Mouse (Mus musculus) intestine, postnatal 0 days (tissue): ENCODE data around the gene Elmo1. TPM values are rescaled to one million over a fixed set of nuclear protein-coding genes. Genes with fewer than 3 reads are reported as not detected.

Experiments used
- ATAC-seq: fragments of 200-750 bp; cut with Nextera tagmentation; 2 replicates; pipeline ENCODE4 v1.8.0; 2017; ENCODE audit warnings: mild to moderate bottlenecking, moderate TSS enrichment, moderate library complexity
- H3K27ac ChIP-seq: fragments of 300-500 bp; sonication (generic); 2 replicates; pipeline ENCODE4 v1.5.1; 2014; ENCODE audit warnings: mild to moderate bottlenecking, low read depth, low read length, moderate library complexity
- H3K27me3 ChIP-seq: fragments of 300-500 bp; sonication (generic); replicated peaks from 2 replicates; pipeline ENCODE4 v1.6.1; 2014; ENCODE audit warnings: low read length, mixed read lengths; ENCODE audit not compliant: control insufficient read depth, insufficient read depth
- H3K36me3 ChIP-seq: fragments of 300-500 bp; sonication (generic); 2 replicates; pipeline ENCODE4 v1.6.1; 2014; ENCODE audit warnings: mild to moderate bottlenecking, moderate library complexity; ENCODE audit not compliant: control insufficient read depth, insufficient read depth
- H3K4me1 ChIP-seq: fragments of 300-500 bp; sonication (generic); replicated peaks from 2 replicates; pipeline ENCODE4 v1.6.1; 2014; ENCODE audit warnings: antibody characterized with exemption, low read length, mixed read lengths; ENCODE audit not compliant: control insufficient read depth, insufficient read depth
- H3K4me2 ChIP-seq: fragments of 300-500 bp; sonication (generic); replicated peaks from 2 replicates; pipeline ENCODE4 v1.6.1; 2014; ENCODE audit warnings: low read depth, mild to moderate bottlenecking, moderate library complexity
- H3K4me3 ChIP-seq: fragments of 300-500 bp; sonication (generic); 2 replicates; pipeline ENCODE4 v1.5.1; 2014; ENCODE audit warnings: low read depth, low read length
- H3K9ac ChIP-seq: fragments of 300-500 bp; sonication (generic); 2 replicates; pipeline ENCODE4 v1.6.1; 2014; ENCODE audit warnings: mild to moderate bottlenecking, low read depth, low read length
- H3K9me3 ChIP-seq: fragments of 300-500 bp; sonication (generic); 2 replicates; pipeline ENCODE4 v1.6.1; 2016; ENCODE audit warnings: mixed run types; ENCODE audit not compliant: control insufficient read depth
- CTCF ChIP-seq: sonication (generic); IDR thresholded peaks from 2 replicates; pipeline ENCODE4 v1.5.1; 2016; ENCODE audit warnings: low read depth, mild to moderate bottlenecking, control low read depth, antibody characterized with exemption, moderate library complexity
- WGBS: fragments of 180-500 bp; shearing (Covaris S2); extraction: QIAGEN DNeasy Blood & Tissue Kit; methylation state at CpG from one replicate; pipeline ENCODE4 v1.1.7; 2014; 5-methylcytosine and 5-hydroxymethylcytosine counted together
- polyA plus RNA-seq: library from polyadenylated mRNA; unstranded; fragments of >200 nt; fragmentation: Nextera tagmentation; extraction: Ambion mirVana; gene quantifications from 2 replicates; pipeline ENCODE4 v1.2.1, GENCODE M21; 2015

Gene Elmo1
- polyA plus RNA-seq, 1 experiment from 2014 or later: 8.2 TPM

- WGBS: 42% methylated on average over 5 of the region's 5 CpGs
- Histone ChIP-seq H3K9ac (no peak overlapping the region), H3K4me3 (no peak overlapping the region), H3K9me3 (no peaks in the 10 kb centered on the region), H3K4me1 (no peaks in the 10 kb centered on the region), H3K27ac (no peak overlapping the region), H3K4me2 (no peak overlapping the region), H3K36me3 (no peaks in the 10 kb centered on the region), H3K27me3 (no peaks in the 10 kb centered on the region)
- no peak for TF ChIP-seq CTCF
- no peak for ATAC-seq
These were observed 506.9 kb downstream of the Elmo1 start for GRCm38 (mm10) chr13:20597307-20597706.

GRCm38 (mm10) chr13:20598618-20599017 is 508.2 kb downstream of the Elmo1 start:
- Histone ChIP-seq H3K27me3 (no peaks in the 10 kb centered on the region), H3K9me3 (no peaks in the 10 kb centered on the region), H3K4me3 (no peak overlapping the region), H3K27ac (no peak overlapping the region), H3K9ac (no peak overlapping the region), H3K4me2 (no peak overlapping the region), H3K4me1 (no peaks in the 10 kb centered on the region), H3K36me3 (no peaks in the 10 kb centered on the region)
- TF ChIP-seq CTCF: no peak
- 95% methylated on average over 3 of the region's 3 CpGs for WGBS
- ATAC-seq: no peak

- H3K4me3 ChIP-seq: no peak overlapping the region
- no peak for ATAC-seq
- H3K9me3 ChIP-seq: no peaks in the 10 kb centered on the region
These were observed 509.9 kb downstream of the Elmo1 start for GRCm38 (mm10) chr13:20600246-20600645.

GRCm38 (mm10) chr13:20601421-20601820 is 511.0 kb downstream of the Elmo1 start:
- Histone ChIP-seq H3K27me3 (no peaks in the 10 kb centered on the region), H3K36me3 (no peaks in the 10 kb centered on the region; the same call in 1 of the 2 replicates), H3K4me2 (no peak overlapping the region), H3K9ac (no peak overlapping the region), H3K27ac (no peak overlapping the region), H3K9me3 (no peaks in the 10 kb centered on the region), H3K4me1 (no peaks in the 10 kb centered on the region), H3K4me3 (no peak overlapping the region)
- WGBS: 62% methylated on average over 1 of the region's 1 CpGs
- no peak for ATAC-seq
- no peak for TF ChIP-seq CTCF

More at GRCm38 (mm10) chr13:20600246-20600645, 509.9 kb downstream of the Elmo1 start:
- H3K9ac ChIP-seq: no peak overlapping the region
- H3K36me3 ChIP-seq: no peaks in the 10 kb centered on the region; the same call in 1 of the 2 replicates
- no peak for TF ChIP-seq CTCF
- H3K27me3 ChIP-seq: no peaks in the 10 kb centered on the region
- H3K4me1 ChIP-seq: no peaks in the 10 kb centered on the region
- 52% methylated on average over 6 of the region's 6 CpGs for WGBS
- no peak overlapping the region for H3K4me2 ChIP-seq
- no peak overlapping the region for H3K27ac ChIP-seq

GRCm38 (mm10) chr13:20606891-20607290 is 516.5 kb downstream of the Elmo1 start:
- ATAC-seq: no peak
- no peak overlapping the region for H3K4me2 ChIP-seq
- H3K27ac ChIP-seq: no peak overlapping the region
- no peaks in the 10 kb centered on the region for H3K4me1 ChIP-seq
- H3K36me3 ChIP-seq: no peaks in the 10 kb centered on the region; the same call in 1 of the 2 replicates
- 97% methylated on average over 3 of the region's 3 CpGs for WGBS
- H3K9me3 ChIP-seq: no peaks in the 10 kb centered on the region
- TF ChIP-seq CTCF: no peak
- H3K9ac ChIP-seq: no peak overlapping the region
- H3K4me3 ChIP-seq: no peak overlapping the region
- H3K27me3 ChIP-seq: no peaks in the 10 kb centered on the region

- no peaks in the 10 kb centered on the region for H3K4me1 ChIP-seq
- no peaks in the 10 kb centered on the region for H3K9me3 ChIP-seq
- no peak overlapping the region for H3K4me2 ChIP-seq
- H3K27me3 ChIP-seq: no peaks in the 10 kb centered on the region
- H3K9ac ChIP-seq: no peak overlapping the region
- no peak for TF ChIP-seq CTCF
- no peaks in the 10 kb centered on the region; the same call in 1 of the 2 replicates for H3K36me3 ChIP-seq
- no peak for ATAC-seq
- WGBS: 62% methylated on average over 3 of the region's 3 CpGs
- H3K4me3 ChIP-seq: no peak overlapping the region
- H3K27ac ChIP-seq: no peak overlapping the region
These were observed 518.8 kb downstream of the Elmo1 start for GRCm38 (mm10) chr13:20609003-20609688.
